Mouse (Mus musculus): Measurements from ENCODE around the gene Wdfy3. TPM values are rescaled to one million over a fixed set of nuclear protein-coding genes. Genes with fewer than 3 reads are reported as not detected.

Wdfy3 gene
- polyA plus RNA-seq, 1 experiment from 2014 or later, result 26.3 TPM

DNA sequence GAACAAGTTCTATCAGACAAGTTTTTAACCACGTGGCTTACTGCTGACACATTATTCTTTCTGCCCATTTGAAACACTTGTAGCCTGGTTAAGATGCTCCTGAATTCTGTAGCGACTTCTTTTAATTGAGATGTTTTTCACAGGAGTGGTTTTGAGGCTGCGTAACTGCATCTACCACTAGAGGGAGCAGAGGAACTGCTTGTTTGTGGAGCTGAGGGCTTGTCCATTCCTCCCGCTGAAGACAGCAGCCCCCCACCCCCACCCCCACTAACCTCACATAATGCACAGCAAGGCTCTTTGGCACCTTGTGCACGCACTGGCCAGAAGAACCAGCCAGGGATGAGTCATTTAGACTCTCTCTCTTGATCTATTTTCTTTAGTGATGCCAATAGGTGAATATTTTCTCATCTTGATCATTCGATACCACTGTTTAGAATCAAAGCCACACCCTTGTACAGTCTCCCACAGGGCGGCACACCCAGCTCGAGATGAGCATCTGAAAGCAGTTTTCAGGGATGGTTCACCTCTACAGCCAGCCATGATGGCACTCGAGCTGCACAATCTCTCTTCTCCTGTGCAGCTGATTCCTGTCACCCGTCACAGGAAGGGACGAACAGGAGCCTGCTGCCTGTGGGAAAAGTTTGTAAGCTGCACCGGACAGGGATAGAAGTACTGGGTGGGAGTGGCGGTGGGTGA is 175.8 kb downstream of the Wdfy3 start:
- no peak overlapping the region for H3K9ac ChIP-seq (replicated peaks)
- 77% methylated on average over 13 of the region's 13 CpGs for WGBS
- no peak for ATAC-seq (replicated peaks)
- no peaks in the 10 kb centered on the region for H3K27me3 ChIP-seq
- peaks cover 82% of the 10 kb centered on the region for H3K36me3 ChIP-seq
- H3K4me3 ChIP-seq, result no peak overlapping the region
- H3K4me1 ChIP-seq, result no peaks in the 10 kb centered on the region
- H3K4me2 ChIP-seq (replicated peaks), result no peak overlapping the region
- H3K9me3 ChIP-seq, result no peaks in the 10 kb centered on the region
- H3K27ac ChIP-seq (replicated peaks), result no peak overlapping the region

DNA sequence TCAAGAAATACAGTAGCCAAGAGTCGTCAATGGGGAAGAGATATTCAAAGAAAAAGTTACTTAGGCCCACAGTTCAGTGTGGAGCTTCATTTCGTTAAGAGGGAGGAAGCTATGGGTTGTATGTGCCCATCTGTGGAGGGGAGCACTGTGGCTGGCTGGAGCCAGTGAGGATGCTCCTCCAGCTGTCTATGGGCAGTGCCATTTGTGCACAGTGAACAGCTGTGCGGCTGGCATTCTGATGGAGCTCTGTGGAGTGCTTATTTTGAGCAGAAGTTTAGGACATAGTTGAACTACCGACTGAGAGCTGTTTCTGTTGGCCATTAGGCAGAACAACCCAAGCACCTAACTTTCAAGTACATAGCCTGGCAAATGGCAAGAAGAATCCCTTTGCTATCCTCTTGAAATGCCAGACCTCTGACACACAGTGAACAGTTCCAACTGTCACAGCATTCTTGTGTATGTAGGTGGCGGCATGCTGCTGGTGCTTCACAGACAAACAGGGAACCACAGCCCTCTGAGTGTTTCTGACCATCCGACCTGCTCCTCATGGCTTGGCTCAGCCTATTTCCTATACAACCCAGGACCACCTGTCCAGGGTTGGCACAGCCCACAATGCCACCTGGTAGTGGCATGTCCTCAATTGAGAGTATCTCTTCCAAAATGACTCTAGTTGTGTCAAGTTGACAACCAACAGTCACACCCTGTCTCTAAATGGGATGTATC is 177.9 kb downstream of the Wdfy3 start:
- ATAC-seq (replicated peaks), result no peak
- H3K9ac ChIP-seq (replicated peaks), result no peak overlapping the region
- no peaks in the 10 kb centered on the region for H3K27me3 ChIP-seq
- H3K4me1 ChIP-seq, result no peaks in the 10 kb centered on the region
- peaks cover 93% of the 10 kb centered on the region for H3K36me3 ChIP-seq
- H3K27ac ChIP-seq (replicated peaks), result no peak overlapping the region
- 92% methylated on average over 6 of the region's 6 CpGs for WGBS
- no peaks in the 10 kb centered on the region for H3K9me3 ChIP-seq
- no peak overlapping the region for H3K4me3 ChIP-seq
- H3K4me2 ChIP-seq (replicated peaks), result no peak overlapping the region

- no peaks in the 10 kb centered on the region for H3K4me1 ChIP-seq
- H3K9ac ChIP-seq (replicated peaks), result no peak overlapping the region
- 95% methylated on average over 19 of the region's 19 CpGs for WGBS
- no peak overlapping the region for H3K4me2 ChIP-seq (replicated peaks)
- no peak overlapping the region for H3K27ac ChIP-seq (replicated peaks)
- no peak for ATAC-seq (replicated peaks)
- H3K27me3 ChIP-seq, result no peaks in the 10 kb centered on the region
- H3K4me3 ChIP-seq, result no peak overlapping the region
- no peaks in the 10 kb centered on the region for H3K9me3 ChIP-seq
- peaks cover 93% of the 10 kb centered on the region for H3K36me3 ChIP-seq
These were observed 181.7 kb downstream of the Wdfy3 start for GRCm38 (mm10) chr5:101887989-101888388.

- no peak for ATAC-seq (replicated peaks)
- Histone ChIP-seq H3K36me3 (peaks cover 94% of the 10 kb centered on the region), H3K4me3 (no peak overlapping the region), H3K4me2 (replicated peaks) (no peak overlapping the region), H3K27ac (replicated peaks) (no peak overlapping the region), H3K4me1 (no peaks in the 10 kb centered on the region), H3K27me3 (no peaks in the 10 kb centered on the region), H3K9ac (replicated peaks) (no peak overlapping the region), H3K9me3 (no peaks in the 10 kb centered on the region)
- 85% methylated on average over 12 of the region's 12 CpGs for WGBS
These were observed 184.7 kb downstream of the Wdfy3 start for GRCm38 (mm10) chr5:101885039-101885438.

- no peak overlapping the region for H3K27ac ChIP-seq (replicated peaks)
- WGBS, result 93% methylated on average over 15 of the region's 15 CpGs
- H3K27me3 ChIP-seq, result no peaks in the 10 kb centered on the region
- no peak for ATAC-seq (replicated peaks)
- H3K36me3 ChIP-seq, result peaks cover 79% of the 10 kb centered on the region
- no peak overlapping the region for H3K9ac ChIP-seq (replicated peaks)
- no peaks in the 10 kb centered on the region for H3K4me1 ChIP-seq
- H3K9me3 ChIP-seq, result no peaks in the 10 kb centered on the region
- H3K4me3 ChIP-seq, result no peak overlapping the region
- H3K4me2 ChIP-seq (replicated peaks), result no peak overlapping the region
These were observed 187.5 kb downstream of the Wdfy3 start for GRCm38 (mm10) chr5:101882191-101882590.

- no peak overlapping the region for H3K4me2 ChIP-seq (replicated peaks)
- 94% methylated on average over 4 of the region's 4 CpGs for WGBS
- no peaks in the 10 kb centered on the region for H3K4me1 ChIP-seq
- no peaks in the 10 kb centered on the region for H3K9me3 ChIP-seq
- peaks cover 74% of the 10 kb centered on the region for H3K36me3 ChIP-seq
- H3K4me3 ChIP-seq, result no peak overlapping the region
- H3K27ac ChIP-seq (replicated peaks), result no peak overlapping the region
- no peaks in the 10 kb centered on the region for H3K27me3 ChIP-seq
- no peak for ATAC-seq (replicated peaks)
- H3K9ac ChIP-seq (replicated peaks), result no peak overlapping the region
These were observed 189.8 kb downstream of the Wdfy3 start for GRCm38 (mm10) chr5:101879914-101880313.

DNA sequence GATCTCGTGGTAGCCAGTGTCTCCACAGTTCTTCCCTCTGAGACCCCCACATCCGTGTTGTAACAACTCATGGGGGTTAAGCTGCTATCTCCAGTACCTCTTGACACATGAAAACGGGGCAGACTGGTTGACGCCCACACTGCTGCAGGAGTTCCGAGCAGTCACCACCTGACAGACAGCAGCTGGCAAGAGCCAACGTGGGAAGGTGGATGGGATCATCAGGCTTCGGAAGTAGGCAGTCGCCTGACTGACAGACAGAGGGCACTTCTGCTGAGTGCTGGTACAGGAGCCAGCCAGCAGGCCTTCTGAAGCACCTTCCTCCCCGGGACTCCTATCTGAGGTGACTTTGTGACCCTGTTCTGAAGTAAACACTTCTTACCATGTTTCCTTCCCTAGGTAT is 191.3 kb downstream of the Wdfy3 start:
- H3K27me3 ChIP-seq, result no peaks in the 10 kb centered on the region
- H3K36me3 ChIP-seq, result peaks cover 73% of the 10 kb centered on the region
- 78% methylated on average over 9 of the region's 9 CpGs for WGBS
- H3K9ac ChIP-seq (replicated peaks), result no peak overlapping the region
- H3K4me3 ChIP-seq, result no peak overlapping the region
- no peaks in the 10 kb centered on the region for H3K4me1 ChIP-seq
- no peaks in the 10 kb centered on the region for H3K9me3 ChIP-seq
- H3K4me2 ChIP-seq (replicated peaks), result no peak overlapping the region
- no peak overlapping the region for H3K27ac ChIP-seq (replicated peaks)
- no peak for ATAC-seq (replicated peaks)

GRCm38 (mm10) chr5:101876185-101876584 is 193.5 kb downstream of the Wdfy3 start:
- H3K36me3 ChIP-seq, result peaks cover 73% of the 10 kb centered on the region
- no peak overlapping the region for H3K9ac ChIP-seq (replicated peaks)
- H3K4me1 ChIP-seq, result no peaks in the 10 kb centered on the region
- H3K4me3 ChIP-seq, result no peak overlapping the region
- WGBS, result 86% methylated on average over 4 of the region's 4 CpGs
- H3K4me2 ChIP-seq (replicated peaks), result no peak overlapping the region
- ATAC-seq (replicated peaks), result no peak
- H3K9me3 ChIP-seq, result no peaks in the 10 kb centered on the region
- H3K27me3 ChIP-seq, result no peaks in the 10 kb centered on the region
- H3K27ac ChIP-seq (replicated peaks), result no peak overlapping the region

DNA sequence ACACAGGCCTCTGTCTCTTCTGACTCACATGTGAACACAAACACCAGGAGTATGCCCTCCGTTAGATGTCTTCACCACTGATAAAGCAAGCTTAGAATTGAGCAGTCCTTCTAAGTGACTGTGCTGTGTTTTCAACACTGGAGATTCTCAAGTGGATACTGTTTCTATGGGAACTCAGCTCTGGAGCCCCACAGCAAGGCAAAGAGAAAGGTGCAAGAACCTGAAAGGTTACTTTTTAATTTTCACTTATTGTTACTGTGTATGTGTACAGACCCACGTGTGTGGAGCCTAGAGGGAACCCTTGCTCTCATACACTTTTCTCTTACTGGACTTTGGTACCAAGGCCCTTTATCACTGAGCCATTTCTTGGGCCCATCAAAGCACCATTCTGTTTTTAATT is 203.0 kb downstream of the Wdfy3 start:
- ATAC-seq (replicated peaks), result no peak
- H3K27me3 ChIP-seq, result no peaks in the 10 kb centered on the region
- H3K9me3 ChIP-seq, result no peaks in the 10 kb centered on the region
- whole genome bisulfite sequencing, result 67% methylated on average over 2 of the region's 2 CpGs
- H3K4me2 ChIP-seq (replicated peaks), result no peak overlapping the region
- no peak overlapping the region for H3K4me3 ChIP-seq
- H3K27ac ChIP-seq (replicated peaks), result no peak overlapping the region
- H3K4me1 ChIP-seq, result no peaks in the 10 kb centered on the region
- no peak overlapping the region for H3K9ac ChIP-seq (replicated peaks)
- H3K36me3 ChIP-seq, result peaks cover 92% of the 10 kb centered on the region

GRCm38 (mm10) chr5:101863946-101864345 is 205.8 kb downstream of the Wdfy3 start:
- no peaks in the 10 kb centered on the region for H3K27me3 ChIP-seq
- H3K4me2 ChIP-seq (replicated peaks), result no peak overlapping the region
- no peak for ATAC-seq (replicated peaks)
- peaks cover 87% of the 10 kb centered on the region for H3K36me3 ChIP-seq
- no peaks in the 10 kb centered on the region for H3K4me1 ChIP-seq
- H3K9me3 ChIP-seq, result no peaks in the 10 kb centered on the region
- no peak overlapping the region for H3K27ac ChIP-seq (replicated peaks)
- H3K9ac ChIP-seq (replicated peaks), result no peak overlapping the region
- no peak overlapping the region for H3K4me3 ChIP-seq
- WGBS, result 93% methylated on average over 6 of the region's 6 CpGs

DNA sequence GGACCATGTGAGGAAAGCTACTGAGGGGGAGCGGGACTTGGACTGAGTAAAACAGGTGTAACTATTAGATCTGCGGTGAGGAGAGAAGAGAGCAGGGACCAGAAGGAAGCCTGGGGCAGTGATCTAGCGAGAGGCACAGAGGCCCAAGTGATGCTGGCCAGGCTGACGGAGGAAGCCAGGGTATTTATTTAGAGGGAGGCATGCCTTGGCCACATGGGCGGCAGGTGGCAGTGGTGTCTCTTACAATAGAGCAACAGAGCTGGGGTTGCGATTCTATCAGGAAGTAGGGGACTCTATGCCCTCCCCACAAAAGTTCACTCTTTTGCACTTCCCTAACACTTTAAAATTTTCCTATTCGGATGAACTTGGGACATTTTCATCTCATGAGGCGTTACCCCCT is 207.1 kb downstream of the Wdfy3 start:
- Histone ChIP-seq H3K4me1 (no peaks in the 10 kb centered on the region), H3K36me3 (peaks cover 87% of the 10 kb centered on the region), H3K4me3 (no peak overlapping the region), H3K4me2 (replicated peaks) (no peak overlapping the region), H3K9ac (replicated peaks) (no peak overlapping the region), H3K9me3 (no peaks in the 10 kb centered on the region), H3K27me3 (no peaks in the 10 kb centered on the region), H3K27ac (replicated peaks) (no peak overlapping the region)
- no peak for ATAC-seq (replicated peaks)
- 90% methylated on average over 8 of the region's 8 CpGs for WGBS

DNA sequence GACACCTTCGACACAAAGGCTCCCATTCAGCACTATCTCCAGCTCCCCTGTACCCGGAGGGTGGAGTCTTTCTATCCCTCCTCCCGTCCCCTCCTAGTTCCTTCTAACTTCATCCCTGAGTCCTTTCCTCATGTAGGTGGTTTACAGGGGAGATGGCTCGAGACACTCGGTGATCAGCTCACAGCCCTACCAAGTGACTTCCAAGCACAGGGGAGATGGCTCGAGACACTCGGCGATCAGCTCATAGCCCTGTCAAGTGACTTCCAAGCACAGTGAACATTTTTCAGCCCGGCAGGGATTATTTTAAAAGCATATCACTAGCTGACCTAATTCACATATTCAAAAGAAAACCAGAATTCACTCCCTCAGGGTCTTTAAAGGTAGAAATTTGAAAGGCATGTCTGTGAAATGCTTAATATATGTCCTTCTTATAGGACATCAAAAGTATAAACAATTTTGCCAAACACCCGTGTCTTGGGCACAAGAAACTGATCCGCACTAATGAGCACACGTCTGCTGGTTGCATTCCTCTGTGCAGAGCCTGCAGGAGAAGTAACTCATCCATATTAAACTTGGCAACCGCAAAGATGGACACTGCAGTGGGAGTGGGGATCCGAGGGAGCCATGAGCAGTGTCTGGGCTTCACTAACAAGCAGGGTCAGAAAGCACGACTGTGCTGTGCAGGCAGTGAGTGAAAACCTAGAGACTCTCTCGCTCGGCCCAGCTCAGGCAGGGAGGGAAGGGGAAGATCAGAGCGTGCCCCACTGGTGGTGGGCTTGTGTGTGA is 207.7 kb downstream of the Wdfy3 start:
- Histone ChIP-seq H3K27me3 (no peaks in the 10 kb centered on the region), H3K27ac (replicated peaks) (no peak overlapping the region), H3K9me3 (no peaks in the 10 kb centered on the region), H3K36me3 (peaks cover 86% of the 10 kb centered on the region), H3K4me2 (replicated peaks) (no peak overlapping the region), H3K4me3 (no peak overlapping the region), H3K9ac (replicated peaks) (no peak overlapping the region), H3K4me1 (no peaks in the 10 kb centered on the region)
- WGBS, result 90% methylated on average over 18 of the region's 18 CpGs
- ATAC-seq (replicated peaks), result no peak

All from forebrain, embryonic 15.5 days (tissue).